16 mouse cellular contexts compared by ENCODE assay signal in genomic region chr19:53729919-53730318, GRCm38 (mm10). TPM values are rescaled to one million over a fixed set of nuclear protein-coding genes. Genes with fewer than 3 reads are reported as not detected.
DNase-seq lines count a peak whose midpoint lies in the region; ATAC-seq and TF ChIP-seq lines count a peak whose summit lies in the region.
"Had no signal": no experiment of that assay in that cellular context is flagged by ENCODE, and none has a peak within 500 bp of the region (broad histone marks: within the 10 kb centered on the region; RNA-seq: fewer than 3 reads in every experiment).

No protein-coding gene starts in this region.

- TF ChIP-seq CTCF in intestine, postnatal 0 days (IDR thresholded peaks at IDR 0.05; ENCODE audit: low read depth), result 0 out of 2 replicates have a peak, but pooled peaks have one; percentile 4

- WGBS in intestine, postnatal 0 days, result 69% methylated on average over 10 of the region's 10 CpGs
- 64% methylated on average over 10 of the region's 10 CpGs for WGBS in intestine, embryonic 15.5 days
- 31% methylated on average over 10 of the region's 10 CpGs for WGBS in heart, embryonic 15.5 days

- H3K4me3 ChIP-seq in intestine, postnatal 0 days (ENCODE audit: low read depth, low read length), result no peak overlapping the region
- no peak overlapping the region for H3K4me3 ChIP-seq in intestine, embryonic 15.5 days (replicated peaks)
- H3K4me3 ChIP-seq in heart, embryonic 15.5 days, result no peak overlapping the region
- H3K4me3 ChIP-seq: erythroblast, embryonic 14.5 days; limb, embryonic 13.5 days; neural tube, embryonic 13.5 days had no signal

- H3K36me3 ChIP-seq in intestine, postnatal 0 days (ENCODE audit: control insufficient read depth, insufficient read depth), result no peaks in the 10 kb centered on the region
- no peaks in the 10 kb centered on the region for H3K36me3 ChIP-seq in intestine, embryonic 15.5 days
- H3K36me3 ChIP-seq in heart, embryonic 15.5 days, result no peaks in the 10 kb centered on the region
- H3K36me3 ChIP-seq: G1E; limb, embryonic 13.5 days; neural tube, embryonic 13.5 days had no signal

- no peaks in the 10 kb centered on the region for H3K27me3 ChIP-seq in intestine, postnatal 0 days (replicated peaks; ENCODE audit: control insufficient read depth, insufficient read depth, low read length)
- H3K27me3 ChIP-seq in intestine, embryonic 15.5 days (replicated peaks), result no peaks in the 10 kb centered on the region; the same call in 1 of the 2 replicates
- no peaks in the 10 kb centered on the region for H3K27me3 ChIP-seq in heart, embryonic 15.5 days
- H3K27me3 ChIP-seq: limb, embryonic 13.5 days; neural tube, embryonic 13.5 days had no signal

- peak; percentile 98 for DNase-seq in heart, adult 11 months
- DNase-seq in frontal cortex, postnatal 25 days (ENCODE audit: low spot score in 2 of 2), result no peak
- no peak for DNase-seq in layer of hippocampus, adult 9-10 months (ENCODE audit: low spot score)
- DNase-seq: cerebellum, adult 11 months; kidney, adult 11 months; kidney, postnatal 25 days; layer of hippocampus, postnatal 36 days; liver, postnatal 0 days had no signal

- H3K9me3 ChIP-seq in intestine, postnatal 0 days (ENCODE audit: control insufficient read depth), result no peaks in the 10 kb centered on the region
- no peaks in the 10 kb centered on the region for H3K9me3 ChIP-seq in intestine, embryonic 15.5 days
- no peaks in the 10 kb centered on the region for H3K9me3 ChIP-seq in heart, embryonic 15.5 days (replicated peaks)
- H3K9me3 ChIP-seq: G1E; limb, embryonic 13.5 days; neural tube, embryonic 13.5 days had no signal

- H3K4me1 ChIP-seq in intestine, postnatal 0 days (replicated peaks; ENCODE audit: control insufficient read depth, insufficient read depth, low read length), result no peaks in the 10 kb centered on the region
- H3K4me1 ChIP-seq in intestine, embryonic 15.5 days (replicated peaks), result 0 out of 2 replicates have a peak, but pooled peaks cover 3% of the 10 kb centered on the region
- peaks cover 72% of the 10 kb centered on the region for H3K4me1 ChIP-seq in heart, embryonic 15.5 days (replicated peaks)

- no peak for ATAC-seq in intestine, postnatal 0 days
- no peak for ATAC-seq in intestine, embryonic 15.5 days
- peak; percentile 32 for ATAC-seq in heart, embryonic 15.5 days (replicated peaks; ENCODE audit: insufficient number of reproducible peaks, insufficient read depth, low FRiP score, low read depth)
- ATAC-seq in monocyte, adult 5-6 weeks (replicated peaks; ENCODE audit: insufficient number of reproducible peaks, low FRiP score, low TSS enrichment, poor library complexity, severe bottlenecking), result no peak
- ATAC-seq: liver, postnatal 0 days had no signal

- H3K9ac ChIP-seq in intestine, postnatal 0 days (ENCODE audit: low read depth, low read length), result no peak overlapping the region
- no peak overlapping the region for H3K9ac ChIP-seq in intestine, embryonic 15.5 days
- peak overlapping the region; percentile 39 for H3K9ac ChIP-seq in heart, embryonic 15.5 days
- H3K9ac ChIP-seq: limb, embryonic 13.5 days; liver, postnatal 0 days; neural tube, embryonic 13.5 days had no signal

- no peak overlapping the region for H3K4me2 ChIP-seq in intestine, postnatal 0 days (replicated peaks; ENCODE audit: low read depth)
- H3K4me2 ChIP-seq in intestine, embryonic 15.5 days (replicated peaks), result no peak overlapping the region
- H3K4me2 ChIP-seq in heart, embryonic 15.5 days, result peak overlapping the region; percentile 26; the same call in 1 of the 2 replicates
- H3K4me2 ChIP-seq: limb, embryonic 13.5 days; neural tube, embryonic 13.5 days had no signal

- no peak overlapping the region for H3K27ac ChIP-seq in intestine, postnatal 0 days (ENCODE audit: low read depth, low read length)
- no peak overlapping the region for H3K27ac ChIP-seq in intestine, embryonic 15.5 days
- H3K27ac ChIP-seq in heart, embryonic 15.5 days, result peak overlapping the region; percentile 85
- H3K27ac ChIP-seq: limb, embryonic 13.5 days; neural tube, embryonic 13.5 days had no signal

RNA-seq across cellular contexts. Expression of gene Rbm20, which starts 52.8 kb away (rescaled TPM):
- polyA plus RNA-seq in intestine, postnatal 0 days (2015; fragmentation: Nextera tagmentation; extraction: Ambion mirVana), result 0.42 and 0.52 TPM in 2 replicates
- polyA plus RNA-seq in intestine, embryonic 15.5 days (2015; fragmentation: Nextera tagmentation; extraction: Ambion mirVana), result 0.77 and 0.80 TPM in 2 replicates
- polyA plus RNA-seq in heart, embryonic 15.5 days (2015; fragmentation: Nextera tagmentation; extraction: Ambion mirVana), result 39.9 and 44.4 TPM in 2 replicates
- total RNA-seq in monocyte, adult 5-6 weeks (2017), result not detected in 3 replicates
- polyA plus RNA-seq: erythroblast, embryonic 14.5 days had no signal

Comparison
In these comparisons a context has a peak if more than half of its experiments do, and no peak if none do; other contexts are left out.
1. RNA of gene Rbm20, which starts 52.8 kb away (polyA plus RNA-seq): 39.9 to 44.4 TPM in heart, embryonic 15.5 days; 0.77 to 0.80 TPM in intestine, embryonic 15.5 days and 0.42 to 0.52 TPM in intestine, postnatal 0 days; every median in the first group is over 10 times any median in the second.